Mouse (Mus musculus): ENCODE measurements around the gene Olfr1054.
"Not testable (repeated sequence)": the region's sequence is repeated elsewhere in the genome, so short reads cannot be mapped to it uniquely, and the experiment has no call there.

The Olfr1054 gene

GRCm38 (mm10) chr2:86335333-86335732 lies at the start of gene Olfr1054:
Olfr1054 (minus strand) TSS chr2:86335433.
- no peak for DNase-seq

GRCm38 (mm10) chr2:86378293-86378692 lies 43.1 kb upstream of the Olfr1054 start, which contains the start of gene Olfr1057:
Olfr1057 (minus strand) TSS chr2:86378393.
- no peak for DNase-seq

DNA sequence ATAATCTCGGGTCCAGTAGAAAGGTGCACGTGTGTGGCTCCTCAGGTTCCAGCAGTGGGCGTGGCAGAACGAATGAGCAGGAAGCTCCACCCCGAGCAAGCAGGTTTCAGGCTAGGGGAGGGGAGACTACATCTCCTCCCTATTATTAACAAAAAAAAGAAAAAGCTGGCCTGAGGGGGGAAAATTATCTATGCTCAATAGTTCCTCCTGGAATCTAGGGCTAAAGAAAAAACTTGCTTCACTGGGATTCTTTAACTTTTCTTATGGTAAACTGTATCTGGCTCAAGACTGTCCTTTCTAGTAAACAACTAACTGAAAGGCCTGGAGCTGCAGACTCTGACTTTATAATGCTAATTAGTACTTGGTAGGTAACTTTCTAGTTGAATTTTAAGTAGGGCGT lies 31.1 kb upstream of the Olfr1054 start:
- DNase-seq = not testable (repeated sequence)

DNA sequence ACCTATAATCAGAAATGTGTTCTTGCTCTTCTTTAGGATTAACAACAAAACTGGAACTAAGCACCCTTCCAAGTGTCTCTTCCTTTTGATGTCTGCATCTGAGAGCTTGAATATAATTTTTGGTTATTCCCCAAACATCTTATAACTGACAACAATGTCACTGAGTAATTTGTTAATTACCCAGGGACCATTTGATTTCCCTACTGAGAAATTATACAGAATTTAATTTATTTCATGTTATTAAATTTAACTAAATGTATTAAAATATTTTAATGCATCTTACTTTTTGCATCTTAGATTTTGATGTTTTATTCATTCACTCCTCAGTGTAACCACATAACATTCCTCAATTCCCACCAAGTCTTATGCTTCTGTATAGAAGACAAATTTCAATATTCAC lies 27.1 kb upstream of the Olfr1054 start, which contains the start of gene Olfr1056:
Gene Olfr1056, minus strand, starts transcription at position 101 of the 400 bp plus-strand sequence.
- no peak for DNase-seq

DNA sequence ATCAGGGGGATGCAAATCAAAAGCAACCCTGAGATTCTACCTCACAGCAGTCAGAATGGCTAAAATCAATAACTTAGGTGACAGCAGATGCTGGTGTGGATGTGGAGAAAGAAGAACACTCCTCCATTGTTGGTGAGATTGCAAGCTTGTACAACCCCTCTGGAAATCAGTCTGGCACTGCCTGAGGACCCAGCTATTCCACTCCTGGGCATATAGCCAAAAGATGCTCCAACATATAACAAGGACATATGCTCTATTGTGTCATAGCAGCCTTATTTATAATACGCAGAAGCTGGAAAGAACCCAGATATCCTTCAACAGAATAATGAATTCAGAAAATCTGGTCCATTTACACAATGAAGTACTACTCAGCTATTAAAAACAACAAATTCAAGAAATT lies 16.5 kb upstream of the Olfr1054 start:
- peak; percentile 11 to 14 for DNase-seq

DNA sequence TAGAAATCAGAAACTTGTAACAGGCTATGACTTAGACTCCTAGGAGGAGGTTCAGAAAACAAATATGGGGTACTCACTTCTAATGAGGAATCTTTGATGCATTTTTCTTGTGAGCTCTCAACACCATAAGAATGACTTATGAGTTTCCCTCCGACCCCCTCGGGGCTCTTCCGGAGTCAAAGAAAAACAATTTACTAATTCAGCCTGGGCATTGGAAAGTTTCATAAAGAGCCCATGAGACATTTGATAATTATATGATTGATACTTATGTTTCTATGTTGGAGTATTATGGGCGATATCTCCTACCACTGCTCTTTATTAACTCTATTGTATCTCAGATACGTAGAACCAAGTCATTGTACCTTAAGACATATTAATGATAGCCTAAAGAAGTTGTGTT lies 15.0 kb upstream of the Olfr1054 start, which contains the start of gene Olfr1055:
Gene Olfr1055, minus strand, starts transcription at position 101 of the 400 bp plus-strand sequence.
- no peak for DNase-seq

- DNase-seq = no peak
Measured at GRCm38 (mm10) chr2:86315184-86315583, 20.0 kb downstream of the Olfr1054 start, which contains the start of gene Olfr1053. Olfr1053 (minus strand) TSS chr2:86315284.

- DNase-seq = no peak
Measured at GRCm38 (mm10) chr2:86292155-86292554, 43.1 kb downstream of the Olfr1054 start, which contains the start of gene Olfr1052. Olfr1052 (plus strand) TSS chr2:86292455.

Data from cerebellum, postnatal 10 days (tissue).